Mouse (Mus musculus) midbrain, embryonic 13.5 days (tissue): ENCODE measurements around the gene Ctsa. TPM values are rescaled to one million over a fixed set of nuclear protein-coding genes. Genes with fewer than 3 reads are reported as not detected.
"Not testable (repeated sequence)": the region's sequence is repeated elsewhere in the genome, so short reads cannot be mapped to it uniquely, and the experiment has no call there.

Source experiments
- ATAC-seq: fragments of 200-750 bp; cut with Nextera tagmentation; 2 replicates; pipeline ENCODE4 v1.8.0; 2017; ENCODE audit warnings: mild to moderate bottlenecking, moderate TSS enrichment, moderate library complexity
- H3K27ac ChIP-seq: fragments of 300-500 bp; sonication (generic); 2 replicates; pipeline ENCODE4 v1.5.1; 2015; ENCODE audit warnings: inconsistent platforms, mild to moderate bottlenecking, moderate library complexity
- H3K27me3 ChIP-seq: fragments of 300-500 bp; sonication (generic); 2 replicates; pipeline ENCODE4 v1.6.1; 2015; ENCODE audit warnings: mild to moderate bottlenecking, inconsistent platforms
- H3K36me3 ChIP-seq: fragments of 300-500 bp; sonication (generic); 2 replicates; pipeline ENCODE4 v1.6.1; 2015; ENCODE audit warnings: mild to moderate bottlenecking, inconsistent platforms
- H3K4me1 ChIP-seq: fragments of 300-500 bp; sonication (generic); replicated peaks from 2 replicates; pipeline ENCODE4 v1.6.1; 2015; ENCODE audit warnings: inconsistent platforms
- H3K4me2 ChIP-seq: fragments of 300-500 bp; sonication (generic); replicated peaks from 2 replicates; pipeline ENCODE4 v1.6.1; 2015; ENCODE audit warnings: moderate library complexity, mild to moderate bottlenecking, inconsistent platforms
- H3K4me3 ChIP-seq: fragments of 300-500 bp; sonication (generic); replicated peaks from 2 replicates; pipeline ENCODE4 v1.5.1; 2015; ENCODE audit warnings: mild to moderate bottlenecking, inconsistent platforms
- H3K9ac ChIP-seq: fragments of 300-500 bp; sonication (generic); replicated peaks from 2 replicates; pipeline ENCODE4 v1.6.1; 2015; ENCODE audit warnings: mild to moderate bottlenecking, inconsistent platforms
- H3K9me3 ChIP-seq: fragments of 300-500 bp; sonication (generic); 2 replicates; pipeline ENCODE4 v1.6.1; 2016; ENCODE audit warnings: mild to moderate bottlenecking, inconsistent platforms
- WGBS: fragments of 180-500 bp; shearing (Covaris S2); methylation state at CpG from one replicate; pipeline ENCODE4 v1.1.7; 2015; 5-methylcytosine and 5-hydroxymethylcytosine counted together
- polyA plus RNA-seq: library from polyadenylated mRNA; unstranded; fragments of >200 nt; fragmentation: Nextera tagmentation; extraction: Ambion mirVana; gene quantifications from 2 replicates; pipeline ENCODE4 v1.2.1, GENCODE M21; 2015

Gene Ctsa
- polyA plus RNA-seq, 1 experiment from 2014 or later, result 94.2 TPM

- no peaks in the 10 kb centered on the region for H3K9me3 ChIP-seq
- H3K27ac ChIP-seq, result no peak overlapping the region
- H3K36me3 ChIP-seq, result no peaks in the 10 kb centered on the region
- H3K4me1 ChIP-seq, result peaks cover 27% of the 10 kb centered on the region
- peak overlapping the region; percentile 68 for H3K9ac ChIP-seq
- peak overlapping the region; percentile 48 for H3K4me3 ChIP-seq
- H3K27me3 ChIP-seq, result peaks cover 49% of the 10 kb centered on the region
- ATAC-seq, result peak; percentile 57
- peak overlapping the region; percentile 93 for H3K4me2 ChIP-seq
- WGBS, result 2% methylated on average over 19 of the region's 19 CpGs
These were observed 25.3 kb downstream of the Ctsa start for GRCm38 (mm10) chr2:164857842-164858553.

GRCm38 (mm10) chr2:164859155-164859554 is 26.5 kb downstream of the Ctsa start:
- Histone ChIP-seq H3K4me3 (no peak overlapping the region), H3K4me1 (peaks cover 27% of the 10 kb centered on the region), H3K9ac (no peak overlapping the region), H3K4me2 (no peak overlapping the region), H3K36me3 (no peaks in the 10 kb centered on the region), H3K27me3 (peaks cover 49% of the 10 kb centered on the region), H3K27ac (no peak overlapping the region), H3K9me3 (no peaks in the 10 kb centered on the region)
- no peak for ATAC-seq
- WGBS, result 62% methylated on average over 2 of the region's 2 CpGs

- no peak overlapping the region for H3K27ac ChIP-seq
- no peak overlapping the region for H3K9ac ChIP-seq
- H3K27me3 ChIP-seq, result peaks cover 48% of the 10 kb centered on the region
- no peaks in the 10 kb centered on the region for H3K36me3 ChIP-seq
- 65% methylated on average over 9 of the region's 9 CpGs for WGBS
- ATAC-seq, result no peak
- no peak overlapping the region for H3K4me3 ChIP-seq
- H3K4me2 ChIP-seq, result no peak overlapping the region
- no peaks in the 10 kb centered on the region for H3K9me3 ChIP-seq
- H3K4me1 ChIP-seq, result peaks cover 27% of the 10 kb centered on the region
These were observed 27.2 kb downstream of the Ctsa start for GRCm38 (mm10) chr2:164859640-164860432.

- Histone ChIP-seq H3K4me3 (no peak overlapping the region), H3K4me2 (no peak overlapping the region), H3K36me3 (no peaks in the 10 kb centered on the region), H3K9me3 (no peaks in the 10 kb centered on the region), H3K27me3 (peaks cover 39% of the 10 kb centered on the region), H3K27ac (no peak overlapping the region), H3K4me1 (peaks cover 26% of the 10 kb centered on the region), H3K9ac (no peak overlapping the region)
- WGBS, result 82% methylated on average over 4 of the region's 4 CpGs
- ATAC-seq, result no peak
These were observed 28.4 kb downstream of the Ctsa start for GRCm38 (mm10) chr2:164861094-164861493.

- no peak overlapping the region; the same call in 1 of the 2 replicates for H3K27ac ChIP-seq
- peaks cover 13% of the 10 kb centered on the region for H3K4me1 ChIP-seq
- no peak for ATAC-seq
- no peak overlapping the region for H3K4me2 ChIP-seq
- peaks cover 26% of the 10 kb centered on the region for H3K27me3 ChIP-seq
- H3K36me3 ChIP-seq, result no peaks in the 10 kb centered on the region
- H3K9me3 ChIP-seq, result no peaks in the 10 kb centered on the region
- H3K9ac ChIP-seq, result no peak overlapping the region
- WGBS, result 53% methylated on average over 9 of the region's 9 CpGs
- no peak overlapping the region for H3K4me3 ChIP-seq
These were observed 29.6 kb downstream of the Ctsa start for GRCm38 (mm10) chr2:164862179-164862861.

DNA sequence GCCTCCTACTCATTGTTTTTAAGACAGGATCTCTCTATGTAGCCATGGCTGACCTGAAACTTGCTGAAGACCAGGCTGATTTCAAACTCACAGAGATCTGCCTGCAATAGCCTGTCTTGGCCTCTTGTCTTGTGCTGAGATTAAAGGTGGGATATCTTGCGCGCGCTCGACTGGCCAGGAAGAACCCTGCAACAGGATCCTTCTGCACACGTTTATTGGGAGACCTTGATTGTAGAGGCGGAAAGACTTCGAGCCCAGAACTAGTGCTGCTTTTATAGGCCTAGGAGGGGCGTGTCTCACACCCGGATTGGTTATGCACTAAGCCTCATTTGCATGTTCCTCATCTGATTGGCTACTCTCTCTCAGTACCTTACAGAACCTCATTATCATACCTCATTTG is 30.7 kb downstream of the Ctsa start:
- peaks cover 16% of the 10 kb centered on the region for H3K27me3 ChIP-seq
- H3K36me3 ChIP-seq, H3K27ac ChIP-seq, ATAC-seq, H3K4me3 ChIP-seq, H3K4me2 ChIP-seq, H3K9ac ChIP-seq, H3K4me1 ChIP-seq, H3K9me3 ChIP-seq: not testable (repeated sequence)
- WGBS, result 92% methylated on average over 9 of the region's 9 CpGs

DNA sequence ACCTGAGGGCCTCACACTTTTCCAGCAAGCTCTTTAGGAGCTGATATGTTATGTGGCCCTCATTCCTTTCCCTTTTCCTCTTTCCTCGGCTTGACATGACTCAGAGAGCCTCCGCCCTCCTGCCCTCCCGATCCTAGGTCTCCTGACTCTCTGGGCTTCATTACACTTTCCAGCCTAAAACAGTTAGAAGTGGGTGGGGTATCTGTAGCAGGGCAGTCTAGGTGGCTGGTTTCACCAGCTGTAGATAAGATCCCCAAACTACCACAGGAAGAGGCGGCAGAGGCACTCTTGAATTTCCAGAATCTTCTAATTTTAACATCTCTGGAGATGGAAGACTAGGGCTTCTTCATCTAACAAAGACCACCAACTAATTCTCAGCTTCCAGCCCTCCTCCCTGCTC is 31.9 kb downstream of the Ctsa start:
- no peak overlapping the region for H3K9ac ChIP-seq
- 82% methylated on average over 4 of the region's 4 CpGs for WGBS
- no peaks in the 10 kb centered on the region for H3K9me3 ChIP-seq
- H3K27ac ChIP-seq, result no peak overlapping the region
- H3K4me3 ChIP-seq, result no peak overlapping the region
- no peaks in the 10 kb centered on the region for H3K36me3 ChIP-seq
- H3K4me1 ChIP-seq, result 0 out of 2 replicates have a peak, but pooled peaks cover 3% of the 10 kb centered on the region
- H3K4me2 ChIP-seq, result no peak overlapping the region
- no peak for ATAC-seq
- peaks cover 8% of the 10 kb centered on the region for H3K27me3 ChIP-seq

- Histone ChIP-seq H3K27ac (no peak overlapping the region), H3K4me2 (no peak overlapping the region), H3K4me1 (0 out of 2 replicates have a peak, but pooled peaks cover 3% of the 10 kb centered on the region), H3K9me3 (no peaks in the 10 kb centered on the region), H3K27me3 (no peaks in the 10 kb centered on the region), H3K4me3 (no peak overlapping the region), H3K36me3 (no peaks in the 10 kb centered on the region), H3K9ac (no peak overlapping the region)
- WGBS, result 72% methylated on average over 16 of the region's 16 CpGs
- no peak for ATAC-seq
These were observed 34.3 kb downstream of the Ctsa start for GRCm38 (mm10) chr2:164866741-164867551.

- Histone ChIP-seq H3K36me3 (no peaks in the 10 kb centered on the region), H3K9ac (no peak overlapping the region), H3K4me3 (no peak overlapping the region), H3K4me1 (no peaks in the 10 kb centered on the region), H3K4me2 (no peak overlapping the region), H3K27me3 (no peaks in the 10 kb centered on the region), H3K27ac (no peak overlapping the region), H3K9me3 (no peaks in the 10 kb centered on the region)
- WGBS, result 91% methylated on average over 7 of the region's 7 CpGs
- no peak for ATAC-seq
These were observed 34.9 kb downstream of the Ctsa start for GRCm38 (mm10) chr2:164867566-164867965.

GRCm38 (mm10) chr2:164868491-164868890 is 35.8 kb downstream of the Ctsa start:
- no peak for ATAC-seq
- Histone ChIP-seq H3K4me2 (no peak overlapping the region), H3K4me3 (no peak overlapping the region), H3K9ac (no peak overlapping the region), H3K4me1 (no peaks in the 10 kb centered on the region), H3K9me3 (no peaks in the 10 kb centered on the region), H3K27ac (no peak overlapping the region), H3K36me3 (no peaks in the 10 kb centered on the region), H3K27me3 (no peaks in the 10 kb centered on the region)
- WGBS, result 88% methylated on average over 7 of the region's 7 CpGs

DNA sequence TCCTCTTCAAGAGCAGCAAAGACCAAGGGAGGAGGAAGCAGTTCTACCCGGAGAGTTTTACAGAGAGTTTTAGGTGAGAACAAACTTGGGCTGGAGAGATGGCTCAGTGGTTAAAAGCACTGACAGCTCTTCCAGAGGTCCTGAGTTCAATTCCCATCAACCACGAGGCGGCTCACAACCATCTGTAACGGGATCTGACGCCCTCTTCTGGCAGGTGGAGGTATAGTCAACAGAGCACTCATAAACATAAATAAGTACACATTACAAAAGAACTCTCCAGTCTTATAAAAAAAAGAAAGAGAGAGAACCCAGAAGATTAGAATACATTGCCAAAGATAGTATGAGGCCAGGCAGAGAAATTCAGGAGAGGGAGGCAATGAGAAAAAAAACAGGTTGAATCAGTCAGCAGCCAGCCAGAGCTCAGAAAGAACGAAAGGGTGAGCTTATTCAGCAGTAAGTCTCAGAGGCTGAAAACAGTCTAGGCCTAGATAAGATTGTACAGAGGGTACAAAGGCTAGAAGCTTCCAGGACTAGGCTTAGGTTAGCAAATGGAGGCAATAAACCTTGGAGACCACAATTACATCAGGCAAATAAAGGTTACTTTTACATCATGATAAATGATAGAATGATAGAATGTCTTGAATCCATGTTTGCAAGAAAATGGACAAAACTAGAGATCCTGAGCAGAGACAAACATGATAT is 39.1 kb downstream of the Ctsa start:
- ATAC-seq, result no peak
- Histone ChIP-seq H3K27ac (no peak overlapping the region), H3K4me2 (no peak overlapping the region), H3K4me3 (no peak overlapping the region), H3K9me3 (no peaks in the 10 kb centered on the region), H3K36me3 (no peaks in the 10 kb centered on the region), H3K4me1 (no peaks in the 10 kb centered on the region; the same call in 1 of the 2 replicates), H3K9ac (no peak overlapping the region), H3K27me3 (no peaks in the 10 kb centered on the region)
- WGBS, result 62% methylated on average over 6 of the region's 6 CpGs
